Mouse (Mus musculus) heart, embryonic 15.5 days (tissue): Measurements from ENCODE around the gene Nup88. TPM values are rescaled to one million over a fixed set of nuclear protein-coding genes. Genes with fewer than 3 reads are reported as not detected.

Experiments used
- ATAC-seq: fragments of 200-750 bp; cut with Nextera tagmentation; replicated peaks from 2 replicates; pipeline ENCODE4 v1.8.0; 2017; ENCODE audit warnings: low read depth, moderate TSS enrichment; ENCODE audit not compliant: insufficient number of reproducible peaks, insufficient read depth, low FRiP score
- H3K27ac ChIP-seq: fragments of 300-500 bp; sonication (generic); 2 replicates; pipeline ENCODE4 v1.5.1; 2015; ENCODE audit warnings: mild to moderate bottlenecking, inconsistent platforms
- H3K27me3 ChIP-seq: fragments of 300-500 bp; sonication (generic); 2 replicates; pipeline ENCODE4 v1.6.1; 2015; ENCODE audit warnings: inconsistent platforms
- H3K36me3 ChIP-seq: fragments of 300-500 bp; sonication (generic); 2 replicates; pipeline ENCODE4 v1.6.1; 2015; ENCODE audit warnings: mild to moderate bottlenecking, inconsistent platforms
- H3K4me1 ChIP-seq: fragments of 300-500 bp; sonication (generic); replicated peaks from 2 replicates; pipeline ENCODE4 v1.6.1; 2015; ENCODE audit warnings: inconsistent platforms
- H3K4me2 ChIP-seq: fragments of 300-500 bp; sonication (generic); 2 replicates; pipeline ENCODE4 v1.6.1; 2015; ENCODE audit warnings: inconsistent platforms, mild to moderate bottlenecking, moderate library complexity
- H3K4me3 ChIP-seq: fragments of 300-500 bp; sonication (generic); 2 replicates; pipeline ENCODE4 v1.5.1; 2015; ENCODE audit warnings: mild to moderate bottlenecking, inconsistent platforms
- H3K9ac ChIP-seq: fragments of 300-500 bp; sonication (generic); 2 replicates; pipeline ENCODE4 v1.6.1; 2015; ENCODE audit warnings: mild to moderate bottlenecking, inconsistent platforms
- H3K9me3 ChIP-seq: fragments of 300-500 bp; sonication (generic); replicated peaks from 2 replicates; pipeline ENCODE4 v1.6.1; 2016; ENCODE audit warnings: inconsistent platforms
- WGBS: fragments of 180-500 bp; shearing (Covaris S2); methylation state at CpG from one replicate; pipeline ENCODE4 v1.1.7; 2015; ENCODE audit warnings: mixed read lengths; 5-methylcytosine and 5-hydroxymethylcytosine counted together
- polyA plus RNA-seq: library from polyadenylated mRNA; unstranded; fragments of >200 nt; fragmentation: Nextera tagmentation; extraction: Ambion mirVana; gene quantifications from 2 replicates; pipeline ENCODE4 v1.2.1, GENCODE M21; 2015

The Nup88 gene
- polyA plus RNA-seq = 98.2 and 106 TPM in 2 replicates

DNA sequence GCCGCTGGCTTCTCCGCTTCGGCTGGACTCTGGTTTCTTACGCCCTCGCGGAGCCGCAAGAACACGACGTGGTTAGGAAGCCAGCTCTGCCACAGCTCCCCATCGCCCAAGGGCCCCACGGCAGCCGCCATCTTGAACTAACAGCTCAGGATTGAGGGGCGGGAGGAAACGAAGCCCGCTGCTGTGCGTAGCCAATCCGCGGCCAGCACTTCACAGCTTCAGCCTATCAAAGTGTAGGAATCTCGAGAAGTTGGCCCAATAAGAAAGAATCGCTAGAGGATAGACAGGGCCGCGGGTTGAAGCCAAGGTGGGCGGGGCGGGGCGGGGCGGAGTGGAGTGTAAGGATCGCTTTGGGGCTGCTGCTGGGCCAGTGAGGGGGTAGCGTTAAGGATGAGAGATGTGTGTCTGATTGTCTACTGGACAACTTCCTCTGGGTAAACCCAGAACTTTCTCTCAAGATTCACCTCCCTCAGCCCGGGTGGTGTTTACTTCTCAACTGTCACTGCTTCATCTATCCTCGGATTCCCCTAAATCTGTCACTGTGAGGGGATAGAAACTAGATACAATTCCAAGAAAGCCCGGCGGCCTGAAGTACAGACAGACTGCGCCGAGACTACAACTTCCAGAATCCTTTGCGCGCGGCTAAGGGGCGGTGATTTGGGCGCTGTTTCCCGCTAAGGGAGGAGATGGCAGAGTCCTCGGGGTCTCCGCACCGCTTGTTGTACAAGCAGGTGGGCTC, at the start of gene Nup88, which contains the start of gene Rpain:
TSS of gene Nup88 (minus strand) at position 153 of the 739 bp plus-strand sequence.
TSS of gene Rpain (plus strand) at position 393 of the 739 bp plus-strand sequence.
- Histone ChIP-seq H3K36me3 (peaks cover 45% of the 10 kb centered on the region), H3K27ac (peak within 1 kb of the TSS; percentile 87), H3K4me3 (peak within 1 kb of the TSS; percentile 66), H3K4me2 (peak within 1 kb of the TSS; percentile 78), H3K9ac (peak within 1 kb of the TSS; percentile 74), H3K4me1 (peaks cover 20% of the 10 kb centered on the region), H3K27me3 (no peaks in the 10 kb centered on the region), H3K9me3 (no peaks in the 10 kb centered on the region)
- peak; percentile 96 for ATAC-seq
- WGBS = under 1% methylated on average over 43 of the region's 43 CpGs

- H3K9ac ChIP-seq = peak overlapping the region; percentile 76
- 4% methylated on average over 28 of the region's 28 CpGs for WGBS
- H3K9me3 ChIP-seq = no peaks in the 10 kb centered on the region
- peak; percentile 8 for ATAC-seq
- peak overlapping the region; percentile 74 for H3K27ac ChIP-seq
- no peaks in the 10 kb centered on the region for H3K36me3 ChIP-seq
- H3K27me3 ChIP-seq = no peaks in the 10 kb centered on the region
- peak overlapping the region; percentile 72 for H3K4me3 ChIP-seq
- H3K4me1 ChIP-seq = peaks cover 29% of the 10 kb centered on the region
- peak overlapping the region; percentile 75 for H3K4me2 ChIP-seq
Measured at GRCm38 (mm10) chr11:71018416-71019200, 48.8 kb upstream of the Nup88 start.

GRCm38 (mm10) chr11:71017051-71017450, 47.3 kb upstream of the Nup88 start:
- no peaks in the 10 kb centered on the region for H3K27me3 ChIP-seq
- ATAC-seq = no peak
- H3K4me3 ChIP-seq = no peak overlapping the region
- H3K36me3 ChIP-seq = peaks cover 9% of the 10 kb centered on the region
- no peak overlapping the region for H3K4me2 ChIP-seq
- H3K9me3 ChIP-seq = no peaks in the 10 kb centered on the region
- H3K27ac ChIP-seq = no peak overlapping the region
- 93% methylated on average over 1 of the region's 1 CpGs for WGBS
- H3K9ac ChIP-seq = no peak overlapping the region
- H3K4me1 ChIP-seq = peaks cover 29% of the 10 kb centered on the region

- no peak for ATAC-seq
- H3K27ac ChIP-seq = no peak overlapping the region
- H3K4me2 ChIP-seq = no peak overlapping the region
- H3K4me3 ChIP-seq = no peak overlapping the region
- peaks cover 9% of the 10 kb centered on the region for H3K4me1 ChIP-seq
- no peaks in the 10 kb centered on the region for H3K27me3 ChIP-seq
- peaks cover 40% of the 10 kb centered on the region for H3K36me3 ChIP-seq
- whole genome bisulfite sequencing = 79% methylated on average over 7 of the region's 7 CpGs
- H3K9me3 ChIP-seq = no peaks in the 10 kb centered on the region
- no peak overlapping the region for H3K9ac ChIP-seq
Measured at GRCm38 (mm10) chr11:71012743-71013142, 43.0 kb upstream of the Nup88 start.

- H3K9ac ChIP-seq = no peak overlapping the region
- WGBS = 76% methylated on average over 3 of the region's 3 CpGs
- peak overlapping the region; percentile 39; the same call in 1 of the 2 replicates for H3K27ac ChIP-seq
Measured at GRCm38 (mm10) chr11:71008321-71008720, 38.5 kb upstream of the Nup88 start.

GRCm38 (mm10) chr11:71007831-71008230, 38.1 kb upstream of the Nup88 start:
- no peak for ATAC-seq
- H3K36me3 ChIP-seq = peaks cover 39% of the 10 kb centered on the region
- H3K4me2 ChIP-seq = no peak overlapping the region
- no peak overlapping the region for H3K9ac ChIP-seq
- no peaks in the 10 kb centered on the region for H3K9me3 ChIP-seq
- no peaks in the 10 kb centered on the region for H3K27me3 ChIP-seq
- 74% methylated on average over 7 of the region's 7 CpGs for WGBS
- peak overlapping the region; percentile 39; the same call in 1 of the 2 replicates for H3K27ac ChIP-seq
- H3K4me1 ChIP-seq = peaks cover 12% of the 10 kb centered on the region
- H3K4me3 ChIP-seq = no peak overlapping the region

More at GRCm38 (mm10) chr11:71008321-71008720, 38.5 kb upstream of the Nup88 start:
- Histone ChIP-seq H3K4me3 (no peak overlapping the region), H3K4me2 (no peak overlapping the region), H3K9me3 (no peaks in the 10 kb centered on the region), H3K36me3 (peaks cover 40% of the 10 kb centered on the region), H3K4me1 (peaks cover 7% of the 10 kb centered on the region), H3K27me3 (no peaks in the 10 kb centered on the region)
- ATAC-seq = no peak

GRCm38 (mm10) chr11:71007026-71007425, 37.3 kb upstream of the Nup88 start:
- Histone ChIP-seq H3K9me3 (no peaks in the 10 kb centered on the region), H3K36me3 (peaks cover 31% of the 10 kb centered on the region), H3K4me3 (no peak overlapping the region), H3K9ac (no peak overlapping the region), H3K4me1 (peaks cover 20% of the 10 kb centered on the region), H3K4me2 (no peak overlapping the region), H3K27me3 (no peaks in the 10 kb centered on the region), H3K27ac (no peak overlapping the region)
- 88% methylated on average over 6 of the region's 6 CpGs for WGBS
- no peak for ATAC-seq

GRCm38 (mm10) chr11:71005046-71005445, 35.3 kb upstream of the Nup88 start:
- no peaks in the 10 kb centered on the region for H3K27me3 ChIP-seq
- peak overlapping the region; percentile 27 for H3K27ac ChIP-seq
- H3K4me2 ChIP-seq = peak overlapping the region; percentile 64
- no peaks in the 10 kb centered on the region for H3K9me3 ChIP-seq
- H3K36me3 ChIP-seq = peaks cover 15% of the 10 kb centered on the region
- H3K4me3 ChIP-seq = peak overlapping the region; percentile 99
- peaks cover 20% of the 10 kb centered on the region for H3K4me1 ChIP-seq
- WGBS = 65% methylated on average over 5 of the region's 5 CpGs
- H3K9ac ChIP-seq = no peak overlapping the region
- ATAC-seq = no peak

DNA sequence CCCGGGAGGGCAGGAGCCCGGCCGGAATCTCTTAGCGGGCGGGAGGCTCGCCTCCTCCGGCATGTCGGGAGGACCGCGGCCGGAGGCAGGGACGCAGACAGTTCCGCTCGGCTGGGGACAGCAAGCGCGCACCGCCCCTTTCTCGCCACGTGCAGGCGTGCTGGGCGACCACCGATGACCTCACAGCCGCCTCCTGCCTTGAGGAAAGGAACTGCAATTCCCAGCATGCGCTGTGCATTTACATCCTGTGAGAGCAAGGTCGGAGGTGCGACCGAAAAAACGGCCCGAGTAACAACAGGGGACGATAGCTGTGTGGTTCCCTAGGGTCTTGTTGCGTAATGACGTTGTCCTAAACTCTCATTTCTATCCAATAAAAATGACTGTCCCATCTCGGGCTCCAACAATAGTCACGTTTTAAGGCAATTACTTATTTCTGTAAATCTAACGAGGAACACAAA, 34.6 kb upstream of the Nup88 start, which contains the start of gene Dhx33:
TSS of gene Dhx33 (minus strand) at position 122 of the 458 bp plus-strand sequence.
- Histone ChIP-seq H3K4me3 (peak within 1 kb of the TSS; percentile 99), H3K4me2 (peak within 1 kb of the TSS; percentile 91), H3K4me1 (peaks cover 20% of the 10 kb centered on the region), H3K27ac (peak within 1 kb of the TSS; percentile 89), H3K9me3 (no peaks in the 10 kb centered on the region), H3K36me3 (peaks cover 15% of the 10 kb centered on the region), H3K27me3 (no peaks in the 10 kb centered on the region), H3K9ac (peak within 1 kb of the TSS; percentile 83)
- under 1% methylated on average over 34 of the region's 35 CpGs for WGBS
- ATAC-seq = peak; percentile 92

DNA sequence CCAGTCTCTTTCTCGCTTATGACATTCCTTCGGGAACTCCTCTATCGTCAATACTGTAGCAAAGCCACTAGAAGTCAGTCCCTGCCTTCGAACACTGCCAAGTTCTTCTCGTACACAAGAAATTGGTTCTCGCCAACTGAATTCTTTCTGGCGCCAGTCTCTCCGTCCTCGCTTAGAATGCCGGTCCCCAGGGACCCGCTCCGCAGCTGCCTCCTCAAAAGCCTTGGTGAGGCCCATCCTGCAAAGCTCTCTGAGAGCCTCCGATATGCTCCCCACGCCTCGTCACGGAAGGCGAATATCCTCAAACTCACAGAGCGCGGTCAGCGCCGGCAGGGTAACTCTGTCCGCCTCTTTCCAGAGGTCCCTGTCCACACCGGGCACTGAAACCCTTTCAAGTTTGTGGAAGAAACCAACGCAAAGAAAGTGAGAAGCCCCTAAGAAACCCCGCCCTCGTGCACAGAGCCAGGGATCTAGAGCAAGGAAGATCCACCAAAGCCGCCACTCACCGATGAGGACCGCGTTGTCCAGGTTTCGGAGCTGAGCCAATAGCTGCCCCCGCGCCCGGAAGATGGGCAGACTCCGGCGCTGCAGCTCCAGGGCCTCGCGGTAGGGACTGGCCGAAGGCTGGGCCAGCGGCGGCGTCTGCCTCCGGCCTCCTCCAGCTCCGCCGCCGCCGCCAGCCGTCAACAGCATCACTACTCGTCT, 34.0 kb upstream of the Nup88 start:
- Histone ChIP-seq H3K4me3 (peak overlapping the region; percentile 99), H3K4me2 (peak overlapping the region; percentile 91), H3K36me3 (peaks cover 16% of the 10 kb centered on the region), H3K9me3 (no peaks in the 10 kb centered on the region), H3K4me1 (peaks cover 20% of the 10 kb centered on the region), H3K27ac (peak overlapping the region; percentile 89), H3K9ac (peak overlapping the region; percentile 83), H3K27me3 (no peaks in the 10 kb centered on the region)
- peak; percentile 68 for ATAC-seq
- WGBS = under 1% methylated on average over 49 of the region's 49 CpGs

DNA sequence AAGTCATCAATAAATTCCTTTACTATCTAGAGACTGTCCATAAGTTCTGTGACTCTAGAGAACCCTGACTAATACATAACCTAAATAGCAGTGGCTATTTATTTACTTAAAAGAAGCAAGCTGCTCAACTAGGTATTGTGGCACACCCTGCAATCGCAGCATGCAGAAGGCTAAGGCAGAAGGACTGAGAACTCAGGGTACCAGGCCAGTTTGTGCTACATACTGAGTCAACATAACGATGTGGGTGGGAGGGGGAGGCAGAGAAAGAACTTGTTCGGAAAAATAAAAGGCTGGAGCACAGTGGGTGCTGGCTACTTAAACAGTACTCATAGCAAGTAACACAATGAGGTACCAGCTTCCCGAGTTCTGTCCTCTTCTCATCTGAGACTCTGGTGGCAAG, 31.4 kb upstream of the Nup88 start:
- Histone ChIP-seq H3K4me1 (peaks cover 20% of the 10 kb centered on the region), H3K9me3 (no peaks in the 10 kb centered on the region), H3K9ac (no peak overlapping the region), H3K36me3 (peaks cover 37% of the 10 kb centered on the region), H3K27me3 (no peaks in the 10 kb centered on the region), H3K4me3 (no peak overlapping the region), H3K27ac (no peak overlapping the region), H3K4me2 (no peak overlapping the region)
- WGBS = 87% methylated on average over 4 of the region's 4 CpGs
- ATAC-seq = no peak
